Mouse (Mus musculus): Measurements from ENCODE around the gene Acot7. TPM values are rescaled to one million over a fixed set of nuclear protein-coding genes. Genes with fewer than 3 reads are reported as not detected.

Gene Acot7
- 56.4 and 73.6 TPM in 2 replicates for polyA plus RNA-seq (2012; rRNA removed)

GRCm38 (mm10) chr4:152177537-152178343 lies at the start of gene Acot7:
Acot7 (plus strand) TSS chr4:152178134.

DNA sequence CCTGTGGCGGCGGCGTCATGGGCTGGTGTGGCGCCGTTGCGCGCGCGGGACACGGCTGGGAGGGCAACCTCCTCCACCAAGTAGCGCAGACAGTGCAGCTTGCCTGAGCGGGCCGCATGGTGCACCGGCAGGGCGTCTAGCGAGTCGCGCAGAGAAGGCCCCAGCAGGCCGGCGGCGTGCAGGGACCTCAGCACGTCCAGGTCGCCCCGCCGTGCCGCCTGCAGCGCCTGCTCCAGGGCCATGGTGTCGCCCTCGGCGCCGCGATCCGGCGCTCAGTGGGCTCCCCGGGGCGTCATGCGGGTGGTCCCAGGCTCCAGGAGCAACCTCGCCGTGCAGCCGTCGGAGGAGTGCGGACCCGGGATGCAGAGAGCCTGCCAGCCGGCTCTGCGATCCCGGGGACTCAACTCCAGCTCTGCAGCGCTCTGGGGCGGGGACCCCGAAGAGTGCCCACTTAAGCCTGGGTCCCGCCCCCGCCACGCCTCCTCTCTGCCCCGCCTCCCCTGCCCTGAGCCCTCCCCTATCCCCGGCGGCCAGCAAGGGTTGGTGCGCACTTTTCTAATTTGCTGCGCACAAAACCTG lies 25.9 kb upstream of the Acot7 start, which contains the start of gene Espn:
Gene Espn (minus strand): TSS at position 406 of the 579 bp plus-strand sequence.

GRCm38 (mm10) chr4:152158585-152159284 lies 19.2 kb upstream of the Acot7 start, which contains the start of gene Hes2:
Hes2 (plus strand) TSS chr4:152158867.

DNA sequence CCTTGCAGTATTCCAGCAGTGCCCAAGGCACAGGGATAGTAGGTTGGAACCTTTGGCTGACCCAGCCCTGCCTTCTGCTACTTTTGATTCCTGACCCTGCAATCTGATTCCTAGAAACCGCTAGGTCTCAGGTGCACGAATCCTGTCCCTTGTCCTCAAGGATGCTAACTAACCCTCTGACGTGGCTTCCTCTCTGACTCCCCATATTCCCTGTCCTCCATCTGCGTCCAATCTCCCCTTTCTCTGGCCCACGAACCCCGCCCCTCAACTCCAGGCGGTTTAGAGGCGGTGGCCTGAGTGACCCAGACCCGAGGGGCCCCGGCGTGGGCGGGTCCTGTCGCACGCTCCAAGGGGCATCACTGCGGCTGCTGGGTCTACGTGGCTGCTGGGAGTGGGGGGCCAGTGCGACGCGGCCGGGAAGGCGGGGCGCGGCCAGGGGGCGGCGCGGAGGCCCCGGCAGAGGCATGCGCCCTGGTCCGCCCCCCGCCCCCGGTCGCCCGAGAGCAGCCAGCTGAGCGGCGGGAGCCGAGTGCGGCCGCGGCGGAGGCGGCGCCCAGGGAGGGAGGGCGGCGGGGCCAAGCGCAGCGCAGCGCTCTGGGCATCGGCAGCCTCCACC lies 95.8 kb downstream of the Acot7 start, which contains the start of gene Gpr153:
Gene Gpr153 (plus strand): TSS at position 612 of the 616 bp plus-strand sequence.

GRCm38 (mm10) chr4:152291562-152291961 lies 113.6 kb downstream of the Acot7 start, which contains the start of gene Hes3:
Hes3 (minus strand) TSS chr4:152291662.

GRCm38 (mm10) chr4:152296874-152297861 lies 119.2 kb downstream of the Acot7 start, which contains the start of gene Icmt:
Icmt (plus strand) TSS chr4:152297227.

DNA sequence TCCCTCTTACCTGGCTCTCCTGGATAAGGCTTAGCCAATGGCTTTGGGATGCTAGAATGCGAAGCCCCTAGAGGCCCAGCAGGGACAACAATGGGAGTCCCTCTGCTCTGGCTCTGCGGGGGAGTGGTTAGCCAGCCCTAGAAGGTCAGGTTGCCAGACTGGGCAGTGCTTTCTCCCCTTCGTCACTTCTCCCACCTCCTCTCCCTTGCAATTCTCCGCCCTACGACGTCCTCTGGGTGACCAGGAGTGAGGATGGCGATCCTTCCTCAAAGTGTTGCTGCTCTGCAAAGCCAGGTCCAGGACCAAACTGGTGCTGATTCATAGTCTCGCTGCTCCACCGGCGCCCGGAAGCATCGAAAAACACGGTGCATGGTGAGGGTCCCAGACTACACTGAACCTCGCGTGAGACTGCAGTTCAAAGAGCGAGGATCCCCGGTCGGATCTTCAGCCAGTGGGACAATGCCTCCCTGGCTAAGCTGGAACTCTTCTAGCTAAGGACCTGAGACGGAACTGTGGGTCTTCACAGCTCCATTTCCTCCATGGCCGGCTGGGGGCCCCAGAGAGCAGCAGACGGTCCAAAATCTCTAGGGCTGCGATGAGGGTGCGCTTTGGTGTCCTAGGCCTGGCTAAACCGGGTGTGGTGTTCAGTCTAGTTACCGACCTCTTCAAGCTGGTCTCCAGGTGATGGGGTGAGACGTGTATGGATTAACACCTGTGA lies 140.7 kb downstream of the Acot7 start, which contains the start of gene Rnf207:
Gene Rnf207 (minus strand): TSS at position 477 of the 718 bp plus-strand sequence.

Other genes starting within 250 kb of the Acot7 start
- 80.5 and 103 TPM in 2 replicates for gene Dnajc11, start 244.4 kb upstream of the Acot7 start, polyA plus RNA-seq (2012; rRNA removed)
- gene Thap3, start 189.1 kb upstream of the Acot7 start, polyA plus RNA-seq (2012; rRNA removed): 38.6 and 39.6 TPM in 2 replicates
- gene Phf13, start 181.9 kb upstream of the Acot7 start, polyA plus RNA-seq (2012; rRNA removed): 18.4 and 23.2 TPM in 2 replicates
- gene Klhl21, start 169.3 kb upstream of the Acot7 start, polyA plus RNA-seq (2012; rRNA removed): 5.9 and 7.6 TPM in 2 replicates
- 35.6 and 43.3 TPM in 2 replicates for gene Zbtb48, start 150.5 kb upstream of the Acot7 start, polyA plus RNA-seq (2012; rRNA removed)
- 0.05 and 0.17 TPM in 2 replicates for gene Tas1r1, start 139.6 kb upstream of the Acot7 start, polyA plus RNA-seq (2012; rRNA removed)
- gene Nol9, start 138.8 kb upstream of the Acot7 start, polyA plus RNA-seq (2012; rRNA removed): 24.9 and 28.4 TPM in 2 replicates
- gene Plekhg5, start 105.6 kb upstream of the Acot7 start, polyA plus RNA-seq (2012; rRNA removed): 14.7 and 18.2 TPM in 2 replicates
- gene Tnfrsf25, start 62.2 kb upstream of the Acot7 start, polyA plus RNA-seq (2012; rRNA removed): 2.2 and 3.1 TPM in 2 replicates
- 1.8 and 2.6 TPM in 2 replicates for gene Espn, start 25.8 kb upstream of the Acot7 start, polyA plus RNA-seq (2012; rRNA removed)
- 0.97 and 1.2 TPM in 2 replicates for gene Hes2, start 19.3 kb upstream of the Acot7 start, polyA plus RNA-seq (2012; rRNA removed)
- gene Gpr153, start 96.1 kb downstream of the Acot7 start, polyA plus RNA-seq (2012; rRNA removed): 17.2 and 17.6 TPM in 2 replicates
- 2.3 and 4.1 TPM in 2 replicates for gene Hes3, start 113.5 kb downstream of the Acot7 start, polyA plus RNA-seq (2012; rRNA removed)
- 16.5 and 21.5 TPM in 2 replicates for gene Icmt, start 119.1 kb downstream of the Acot7 start, polyA plus RNA-seq (2012; rRNA removed)
- gene Rnf207, start 140.9 kb downstream of the Acot7 start, polyA plus RNA-seq (2012; rRNA removed): 7.8 and 10.3 TPM in 2 replicates
- 900 and 1,298 TPM in 2 replicates for gene Rpl22, start 147.6 kb downstream of the Acot7 start, polyA plus RNA-seq (2012; rRNA removed)
- gene Chd5, start 160.5 kb downstream of the Acot7 start, polyA plus RNA-seq (2012; rRNA removed): 1.3 and 1.5 TPM in 2 replicates